Mouse (Mus musculus) CH12.LX (cell line): ENCODE data around the gene Wnk1.

Source experiments
- CTCF ChIP-seq, 2 experiments: IDR thresholded peaks in 1 of 2; conservative IDR thresholded peaks in 1 of 2; 2 replicates each; pipeline ENCODE4 v1.5.1; 2011 to 2012; ENCODE audit warnings: low read depth in 2 of 2, low read length in 2 of 2, improper control_type of control experiment in 1 of 2, inconsistent platforms in 1 of 2, mild to moderate bottlenecking in 1 of 2, moderate library complexity in 1 of 2
- E2F4 ChIP-seq: IDR thresholded peaks from 2 replicates; pipeline ENCODE4 v1.6.1; 2011; ENCODE audit warnings: low read depth, low read length, improper control_type of control experiment; ENCODE audit not compliant: insufficient replicate concordance
- ELF1 ChIP-seq: IDR thresholded peaks from 2 replicates; pipeline ENCODE4 v1.6.1; 2014; ENCODE audit warnings: low read depth, mild to moderate bottlenecking, inconsistent platforms, low read length, improper control_type of control experiment
- ETS1 ChIP-seq: conservative IDR thresholded peaks from 2 replicates; pipeline ENCODE4 v1.6.1; 2012; ENCODE audit warnings: low read depth, mild to moderate bottlenecking, inconsistent platforms, low read length, improper control_type of control experiment, moderate library complexity
- KAT2A ChIP-seq: IDR thresholded peaks from 2 replicates; pipeline ENCODE4 v1.6.1; 2012; ENCODE audit warnings: low read length, improper control_type of control experiment, inconsistent platforms; ENCODE audit not compliant: insufficient replicate concordance
- MAFK ChIP-seq: IDR thresholded peaks from 2 replicates; pipeline ENCODE4 v1.6.1; 2011; ENCODE audit warnings: low read length, improper control_type of control experiment; ENCODE audit not compliant: insufficient replicate concordance
- MAX ChIP-seq: IDR thresholded peaks from 2 replicates; pipeline ENCODE4 v1.6.1; 2011; ENCODE audit warnings: low read length, improper control_type of control experiment
- NELFE ChIP-seq: IDR thresholded peaks from 2 replicates; pipeline ENCODE4 v1.6.1; 2011; ENCODE audit warnings: low read depth, low read length, improper control_type of control experiment
- POLR2A ChIP-seq: IDR thresholded peaks from 2 replicates; pipeline ENCODE4 v1.6.1; 2011; ENCODE audit warnings: low read depth, mild to moderate bottlenecking, improper control_type of control experiment, low read length
- POLR2AphosphoS2 ChIP-seq: IDR thresholded peaks from 2 replicates; pipeline ENCODE4 v1.6.1; 2011; ENCODE audit warnings: low read depth, low read length, improper control_type of control experiment
- SMC3 ChIP-seq: IDR thresholded peaks from 2 replicates; pipeline ENCODE4 v1.6.1; 2011; ENCODE audit warnings: low read depth, low read length, improper control_type of control experiment
- ZC3H11A ChIP-seq: IDR thresholded peaks from 2 replicates; pipeline ENCODE4 v1.6.1; 2012; ENCODE audit warnings: low read depth, mild to moderate bottlenecking, inconsistent platforms, low read length, improper control_type of control experiment

DNA sequence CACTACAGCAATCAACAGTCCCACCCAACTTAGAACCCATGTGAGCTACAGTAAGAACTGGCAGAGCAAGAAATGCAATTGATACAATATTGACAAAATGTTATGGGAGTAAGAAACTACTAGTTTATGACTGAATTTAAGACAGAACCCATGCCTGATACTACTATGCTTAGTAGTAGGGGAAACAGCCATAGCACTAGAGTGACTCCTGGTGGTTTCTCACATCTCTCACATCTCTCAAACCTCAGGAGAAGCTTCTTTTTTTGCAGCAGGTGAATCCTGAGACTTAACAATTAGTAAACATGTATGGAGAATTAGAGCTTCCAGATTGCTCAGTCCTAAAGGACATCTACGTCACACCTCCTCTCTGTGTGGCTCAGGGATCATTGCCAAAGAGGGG is 42.0 kb downstream of the Wnk1 start:
- TF ChIP-seq MAX = no peak
- TF ChIP-seq ZC3H11A = no peak
- peak in 1 of 2 experiments; percentile 39; a peak in 2 of 4 replicates for TF ChIP-seq CTCF (conservative IDR thresholded peaks at IDR 0.05 in 1 of 2, IDR thresholded peaks at IDR 0.05 in 1 of 2; ENCODE audit: low read depth in 2 of 2, low read length in 2 of 2)
- TF ChIP-seq MAFK = no peak
- TF ChIP-seq SMC3 = no peak
- TF ChIP-seq E2F4 = no peak
- TF ChIP-seq ELF1 = no peak
- TF ChIP-seq KAT2A = no peak
- TF ChIP-seq NELFE = no peak
- no peak for TF ChIP-seq POLR2A
- TF ChIP-seq ETS1 = no peak
- no peak for TF ChIP-seq POLR2AphosphoS2
